Mouse (Mus musculus): ENCODE results near the gene Lipt2.

The Lipt2 gene

DNA sequence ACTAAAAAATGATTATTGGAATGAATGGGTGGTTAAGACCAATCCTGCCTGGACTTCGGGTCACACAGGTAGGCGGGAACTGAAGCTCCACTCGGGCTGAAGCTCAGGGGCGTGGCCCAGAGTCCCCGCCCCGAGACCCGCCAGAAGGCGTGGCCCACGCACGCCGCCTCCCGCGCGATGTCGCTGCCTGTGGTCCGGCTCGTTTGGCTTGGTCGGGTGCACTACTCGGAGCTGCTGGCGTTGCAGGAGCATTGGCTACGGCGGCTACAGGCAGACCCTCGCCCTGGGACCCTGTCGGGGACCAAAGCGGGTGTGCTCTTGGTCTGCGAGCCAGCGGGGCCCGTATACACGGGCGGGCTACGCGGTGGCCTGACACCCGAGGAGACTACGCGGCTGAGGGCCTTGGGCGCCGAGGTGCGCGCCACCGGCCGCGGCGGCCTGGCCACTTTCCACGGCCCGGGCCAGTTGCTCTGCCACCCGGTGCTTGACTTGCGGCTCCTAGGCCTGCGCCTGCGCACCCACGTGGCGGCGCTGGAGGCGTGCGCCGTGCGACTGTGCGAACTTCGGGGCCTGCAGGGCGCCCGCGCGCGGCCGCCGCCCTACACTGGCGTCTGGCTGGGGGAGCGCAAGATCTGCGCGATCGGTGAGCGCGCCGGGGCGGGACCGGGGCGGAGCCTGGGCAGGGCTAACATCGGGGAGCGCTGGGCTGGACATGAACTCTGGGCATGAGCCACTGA, at the start of gene Lipt2:
Gene Lipt2, plus strand, starts transcription at position 173 of the 737 bp plus-strand sequence.
- peak; percentile 83 to 91 for DNase-seq (ENCODE audit: low spot score in 2 of 2)

GRCm38 (mm10) chr7:100111506-100111905, 47.6 kb upstream of the Lipt2 start:
- DNase-seq (ENCODE audit: low spot score in 2 of 2), result no peak

- DNase-seq (ENCODE audit: low spot score in 2 of 2), result no peak
Observed at GRCm38 (mm10) chr7:100113821-100114220, 45.3 kb upstream of the Lipt2 start.

DNA sequence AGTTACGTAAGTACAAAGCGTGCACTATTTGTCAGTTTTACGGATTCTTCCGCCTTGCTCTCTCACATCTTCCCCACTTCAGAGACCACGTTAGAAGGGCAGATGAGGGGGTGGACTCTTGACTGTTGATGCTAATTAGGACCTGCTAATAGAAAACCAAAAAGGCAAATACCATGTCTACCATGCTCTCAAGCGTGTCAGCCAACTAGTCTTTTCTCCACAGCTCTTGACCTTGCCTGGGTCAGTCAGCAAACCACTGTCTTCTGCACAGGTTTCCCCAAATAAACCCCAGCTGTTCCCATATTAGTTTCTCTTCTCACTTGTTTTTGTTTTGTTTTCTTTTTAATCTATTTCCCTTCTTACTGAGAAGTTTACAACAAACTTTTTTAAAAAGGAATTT, 44.8 kb upstream of the Lipt2 start:
- DNase-seq (ENCODE audit: low spot score in 2 of 2), result no peak

DNA sequence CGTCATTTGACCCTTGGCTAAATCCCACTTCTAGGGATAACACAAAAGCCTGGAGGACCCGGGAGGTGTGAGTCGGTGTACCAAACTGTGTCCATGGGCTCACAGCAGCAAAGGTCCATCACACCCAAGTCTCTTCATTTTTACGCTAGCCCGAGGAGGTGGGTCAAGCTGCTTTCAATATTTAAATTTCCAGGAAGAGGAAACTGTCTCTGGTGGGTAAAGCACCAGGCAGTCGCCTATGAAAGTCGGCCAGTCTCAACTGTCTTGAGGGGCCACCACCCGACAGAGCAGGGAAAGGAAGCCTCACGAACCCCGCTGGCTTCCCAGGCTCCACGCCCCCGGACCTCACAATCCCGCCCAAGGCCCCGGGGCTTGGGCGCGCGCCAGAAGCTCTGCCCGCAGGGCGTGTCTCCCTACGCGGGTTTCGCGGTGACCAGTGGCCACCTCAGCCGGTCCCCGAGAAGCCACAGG, 38.3 kb upstream of the Lipt2 start:
- peak in 1 of 2 experiments; percentile 6 for DNase-seq (ENCODE audit: low spot score in 2 of 2)

DNA sequence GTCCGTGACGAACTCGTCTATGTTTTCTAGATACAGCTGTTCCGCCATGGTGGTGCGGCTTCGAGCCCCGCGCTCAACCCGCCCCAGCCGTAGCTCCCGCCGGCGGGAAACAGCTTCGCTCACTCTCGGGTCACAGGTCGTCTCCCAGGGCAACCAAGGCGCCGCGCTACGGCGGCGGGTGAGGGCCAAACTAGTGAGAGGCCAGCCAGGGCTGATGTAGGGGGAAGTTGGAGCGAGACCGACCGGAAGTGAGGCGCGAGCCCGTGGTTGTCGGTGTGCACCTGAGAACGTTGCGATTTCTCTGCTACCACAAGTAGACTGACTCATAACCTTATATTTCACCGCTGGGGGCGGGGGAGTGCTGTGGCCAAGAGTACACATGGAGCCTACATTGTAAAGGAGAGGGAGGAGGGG, 37.7 kb upstream of the Lipt2 start, which contains the start of gene Pold3:
Gene Pold3, minus strand, starts transcription at position 190 of the 414 bp plus-strand sequence.
- DNase-seq (ENCODE audit: low spot score in 2 of 2), result peak; percentile 93 to 99

DNA sequence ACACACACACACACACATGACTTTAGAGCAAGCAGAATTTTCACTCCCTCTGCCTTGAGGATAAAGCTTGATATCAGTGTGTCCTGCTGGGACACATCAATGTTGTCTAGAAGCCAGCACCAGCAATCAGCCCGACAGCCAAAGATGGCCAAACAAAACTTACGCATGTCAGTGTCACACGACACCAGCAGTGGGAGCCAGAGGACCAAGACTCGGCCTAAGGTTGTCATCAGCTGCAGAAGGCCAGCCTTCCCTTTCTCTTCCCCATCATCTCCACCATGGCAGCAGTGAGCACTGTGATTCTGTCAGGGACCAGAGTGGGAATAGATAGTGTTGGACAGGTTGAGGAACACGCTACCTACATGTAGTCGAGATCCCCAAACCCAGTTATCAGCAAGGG, 35.6 kb upstream of the Lipt2 start:
- no peak for DNase-seq (ENCODE audit: low spot score in 2 of 2)

DNA sequence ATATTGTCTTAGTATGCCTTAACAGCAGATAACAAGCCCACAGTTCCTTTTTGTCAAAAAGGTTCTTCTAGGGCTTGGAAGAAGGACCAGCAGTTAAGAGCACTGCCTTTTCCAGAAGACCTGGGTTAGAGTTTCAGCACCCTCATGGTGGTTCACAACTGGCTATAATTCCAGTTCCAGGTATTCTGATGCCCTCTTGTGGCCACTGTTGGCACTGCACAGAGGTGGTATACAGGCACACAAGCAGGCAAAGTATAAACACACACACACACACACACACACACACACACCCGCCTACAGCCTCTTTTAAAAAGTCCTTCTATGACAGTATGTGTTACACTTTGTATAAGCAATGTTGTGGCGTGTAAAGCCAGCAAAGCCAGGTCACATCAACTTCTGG, 34.9 kb upstream of the Lipt2 start:
- peak in 1 of 2 experiments; percentile 12 for DNase-seq (ENCODE audit: low spot score in 2 of 2)

GRCm38 (mm10) chr7:100125166-100125565, 33.9 kb upstream of the Lipt2 start:
- no peak for DNase-seq (ENCODE audit: low spot score in 2 of 2)

GRCm38 (mm10) chr7:100126514-100126913, 32.6 kb upstream of the Lipt2 start:
- no peak for DNase-seq (ENCODE audit: low spot score in 2 of 2)

- no peak for DNase-seq (ENCODE audit: low spot score in 2 of 2)
Observed at GRCm38 (mm10) chr7:100128262-100129041, 30.6 kb upstream of the Lipt2 start.

GRCm38 (mm10) chr7:100130592-100130991, 28.5 kb upstream of the Lipt2 start:
- no peak for DNase-seq (ENCODE audit: low spot score in 2 of 2)

DNA sequence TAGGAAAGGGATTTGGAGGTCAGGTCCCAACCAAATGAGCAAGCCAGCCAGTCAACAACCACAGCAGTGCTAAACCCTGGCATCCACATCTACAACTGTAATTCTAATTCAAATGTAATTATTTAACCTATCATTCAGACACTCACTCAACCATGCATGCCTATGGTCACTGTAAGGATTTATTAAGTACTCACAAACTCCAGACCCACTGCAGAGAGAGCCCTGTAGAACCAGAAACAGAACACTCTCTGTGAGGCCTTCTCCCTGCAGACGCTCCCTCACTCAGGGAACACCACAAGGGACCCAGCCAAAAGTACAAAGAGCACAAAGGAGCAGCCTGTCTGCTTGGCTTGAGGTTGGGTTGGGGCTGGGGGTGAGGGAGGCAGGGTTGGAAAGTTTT, 26.7 kb upstream of the Lipt2 start:
- DNase-seq (ENCODE audit: low spot score in 2 of 2), result no peak

DNA sequence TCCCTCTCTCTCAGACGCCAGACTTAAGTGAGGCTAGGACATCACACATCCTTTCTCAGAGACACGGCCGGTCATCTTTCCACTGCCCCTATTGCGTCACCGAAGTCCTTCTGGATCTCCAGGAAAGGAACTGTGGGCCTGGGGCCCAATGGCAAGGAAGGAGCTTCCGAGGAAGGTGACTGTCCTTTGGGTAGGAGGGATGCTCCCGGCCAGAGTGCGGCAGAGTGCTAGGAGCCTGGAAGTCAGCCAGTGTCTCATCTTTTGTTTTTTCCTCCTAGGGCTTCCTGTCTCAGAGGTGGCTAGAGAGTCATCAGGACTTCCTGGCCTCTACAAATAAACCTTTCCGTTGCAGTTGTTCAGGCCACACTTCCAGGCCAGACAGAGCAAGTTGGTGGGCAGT, 22.0 kb upstream of the Lipt2 start:
- DNase-seq (ENCODE audit: low spot score in 2 of 2), result no peak

DNA sequence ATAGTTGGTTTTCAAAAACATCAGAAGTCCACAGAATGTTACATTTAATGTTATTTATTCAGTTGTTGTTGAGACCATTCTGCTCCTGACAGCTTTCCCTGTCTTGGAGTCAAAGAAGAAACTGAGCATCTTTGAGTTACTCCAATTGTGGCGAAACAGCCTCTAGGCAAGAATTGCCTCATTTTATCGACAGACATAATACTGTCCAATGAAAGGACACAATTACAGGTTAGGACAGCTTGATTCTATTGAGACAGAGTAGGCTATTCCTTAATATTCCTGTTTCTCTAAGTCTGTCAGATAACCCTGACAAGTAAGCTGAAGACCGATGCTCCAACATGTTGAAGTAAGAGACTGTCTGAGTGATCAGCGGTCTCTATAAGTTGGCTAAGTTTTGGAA, 21.0 kb upstream of the Lipt2 start:
- DNase-seq (ENCODE audit: low spot score in 2 of 2), result no peak

GRCm38 (mm10) chr7:100140591-100140990, 18.5 kb upstream of the Lipt2 start:
- no peak for DNase-seq (ENCODE audit: low spot score in 2 of 2)

GRCm38 (mm10) chr7:100148586-100148985, 10.5 kb upstream of the Lipt2 start:
- no peak for DNase-seq (ENCODE audit: low spot score in 2 of 2)

GRCm38 (mm10) chr7:100150086-100150485, 9.0 kb upstream of the Lipt2 start:
- DNase-seq (ENCODE audit: low spot score in 2 of 2), result no peak

DNA sequence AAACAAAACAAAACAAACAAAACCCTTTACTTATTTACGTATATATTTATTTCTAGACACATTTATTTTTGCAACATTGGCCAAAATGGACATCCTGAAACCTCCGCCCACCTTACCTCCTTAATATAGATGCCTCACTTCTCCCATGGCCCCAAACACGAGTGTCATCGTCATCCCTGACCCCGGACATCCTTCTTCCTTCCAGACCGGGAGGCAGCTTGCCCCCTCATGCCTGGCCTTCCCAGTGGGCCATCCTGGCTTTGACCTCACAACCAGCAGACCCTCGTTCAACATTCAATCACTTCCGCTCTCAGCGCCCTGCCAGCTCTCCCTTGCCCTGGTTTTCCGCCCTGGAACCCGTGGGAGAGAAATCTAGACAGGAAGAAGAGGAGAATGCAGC, 8.5 kb upstream of the Lipt2 start:
- DNase-seq (ENCODE audit: low spot score in 2 of 2), result no peak

DNA sequence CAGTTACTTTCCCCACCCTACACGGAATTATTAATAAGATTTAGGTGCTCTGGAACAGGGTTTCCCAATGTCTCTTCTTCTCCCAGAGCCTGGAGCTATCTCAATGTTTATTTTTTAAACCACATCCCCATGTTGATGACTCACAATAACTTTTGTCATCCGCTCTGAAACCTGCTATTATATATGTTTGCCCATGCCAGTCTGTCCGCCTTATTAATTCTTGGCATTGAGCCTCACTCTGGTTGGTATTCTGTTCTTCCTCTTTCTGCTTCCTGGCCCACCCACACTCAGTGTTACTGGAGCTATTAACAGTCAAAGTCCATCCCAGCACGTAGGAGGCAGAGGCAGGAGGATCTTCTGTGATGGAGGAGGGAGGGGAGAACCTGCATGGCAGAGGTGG, 1.4 kb upstream of the Lipt2 start:
- no peak for DNase-seq (ENCODE audit: low spot score in 2 of 2)

GRCm38 (mm10) chr7:100160006-100160405, 929 bp downstream of the Lipt2 start:
- DNase-seq (ENCODE audit: low spot score in 2 of 2), result no peak

GRCm38 (mm10) chr7:100163506-100163905, 4.4 kb downstream of the Lipt2 start:
- no peak for DNase-seq (ENCODE audit: low spot score in 2 of 2)

GRCm38 (mm10) chr7:100168654-100169053, 9.6 kb downstream of the Lipt2 start:
- DNase-seq (ENCODE audit: low spot score in 2 of 2), result no peak
